ENCODE assay signal across 7 mouse cellular contexts in genomic region chr1:77978696-77979095, GRCm38 (mm10).
DNase-seq lines count a peak whose midpoint lies in the region; ATAC-seq and TF ChIP-seq lines count a peak whose summit lies in the region.

No protein-coding gene starts in this region.

- in situ Hi-C loops in ES-E14 (cut with MboI; ENCODE audit: low sequenced_read_pairs in 2 of 2, unreplicated experiment in 2 of 2), result no loop called here

- H3K36me3 ChIP-seq in ES-E14 (ENCODE audit: control insufficient read depth, insufficient read depth, low read length, poor library complexity, severe bottlenecking), result no peaks in the 10 kb centered on the region

- H3K27ac ChIP-seq in ES-E14 (ENCODE audit: insufficient read depth, low read depth, low read length, poor library complexity, severe bottlenecking), result no peak overlapping the region

- peak; percentile 43 for DNase-seq in ES-E14 (ENCODE audit: low read depth, low spot score)
- DNase-seq in adrenal gland, adult (ENCODE audit: inconsistent age in 2 of 2, low spot score in 1 of 2), result peak; percentile 50 to 86
- peak; percentile 44 for DNase-seq in heart, adult 8-10 months (ENCODE audit: low spot score)
- DNase-seq in layer of hippocampus, postnatal 10 days (ENCODE audit: low spot score in 2 of 2), result peak; percentile 77 to 82
- DNase-seq in skeletal muscle tissue, adult 2 months (ENCODE audit: low read depth, low spot score), result peak; percentile 27

- no peak overlapping the region for H3K9ac ChIP-seq in ES-E14 (ENCODE audit: insufficient read depth, low read depth, low read length, poor library complexity, severe bottlenecking)

- peak; percentile 87 for ATAC-seq in common myeloid progenitor, adult 5-6 weeks (replicated peaks; ENCODE audit: low read depth, poor library complexity, severe bottlenecking)
- peak; percentile 73 for ATAC-seq in megakaryocyte-erythroid progenitor cell, adult 5-6 weeks (replicated peaks; ENCODE audit: low FRiP score, low TSS enrichment, poor library complexity, severe bottlenecking)

- H3K4me3 ChIP-seq in ES-E14 (ENCODE audit: insufficient read depth in 1 of 2, low read depth in 1 of 2, low read length in 2 of 2, poor library complexity in 1 of 2, severe bottlenecking in 1 of 2), result no peak overlapping the region

- no peaks in the 10 kb centered on the region for H3K4me1 ChIP-seq in ES-E14 (ENCODE audit: control insufficient read depth in 2 of 2, insufficient read depth in 2 of 2, low read length in 2 of 2, poor library complexity in 1 of 2)

- H3K9me3 ChIP-seq in ES-E14 (ENCODE audit: control insufficient read depth, insufficient read depth, low read depth, low read length), result no peaks in the 10 kb centered on the region

TF ChIP-seq in ES-E14, 5 proteins besides CTCF, POLR2A, EP300 and RAD21:
- TF ChIP-seq CHD2 (IDR thresholded peaks at IDR 0.05; ENCODE audit: low read depth, low read length), result no peak
- TF ChIP-seq ZC3H11A (IDR thresholded peaks at IDR 0.05; ENCODE audit: borderline replicate concordance, low read depth, low read length), result peak; percentile 52; the same call in 1 of the 2 replicates

Comparison
In these comparisons a context has a peak if more than half of its experiments do, and no peak if none do; other contexts are left out.
1. DNase-seq: peak in every context shown above with its lines; median percentile 80 in layer of hippocampus, postnatal 10 days; 68 in adrenal gland, adult; 44 in heart, adult 8-10 months; 43 in ES-E14; 27 in skeletal muscle tissue, adult 2 months.